Mouse (Mus musculus): ENCODE measurements around the gene Akip1. TPM values are rescaled to one million over a fixed set of nuclear protein-coding genes. Genes with fewer than 3 reads are reported as not detected.
A peak's percentile ranks its signal among the peaks of the same experiment; 100 is the strongest.

Gene Akip1
- polyA plus RNA-seq, 1 experiment from 2014 or later, result 24.0 TPM

- Histone ChIP-seq H3K36me3 (ENCODE audit: control insufficient read depth, insufficient read depth, low read length) (no peaks in the 10 kb centered on the region), H3K4me2 (ENCODE audit: low read depth, severe bottlenecking) (no peak overlapping the region), H3K4me1 (ENCODE audit: control insufficient read depth, insufficient read depth, low read length) (no peaks in the 10 kb centered on the region), H3K9me3 (ENCODE audit: control insufficient read depth, low read length) (no peaks in the 10 kb centered on the region), H3K4me3 (ENCODE audit: low read depth, low read length) (no peak overlapping the region), H3K27ac (replicated peaks; ENCODE audit: low read depth, low read length) (no peak overlapping the region), H3K9ac (ENCODE audit: low read length) (no peak overlapping the region), H3K27me3 (ENCODE audit: control insufficient read depth, insufficient read depth, low read length) (no peaks in the 10 kb centered on the region)
- DNase-seq (ENCODE audit: low spot score) (no peak), ATAC-seq (ENCODE audit: insufficient number of reproducible peaks, low FRiP score, low TSS enrichment, low read depth) (no peak)
Measured at GRCm38 (mm10) chr7:109700213-109700612, 3.3 kb upstream of the Akip1 start.

- no peak overlapping the region for H3K4me2 ChIP-seq (ENCODE audit: low read depth, severe bottlenecking)
- no peaks in the 10 kb centered on the region for H3K9me3 ChIP-seq (ENCODE audit: control insufficient read depth, low read length)
- ATAC-seq (ENCODE audit: insufficient number of reproducible peaks, low FRiP score, low TSS enrichment, low read depth) (no peak), DNase-seq (ENCODE audit: low spot score) (no peak)
- no peak overlapping the region for H3K9ac ChIP-seq (ENCODE audit: low read length)
- H3K27me3 ChIP-seq (ENCODE audit: control insufficient read depth, insufficient read depth, low read length), result no peaks in the 10 kb centered on the region
- no peaks in the 10 kb centered on the region for H3K36me3 ChIP-seq (ENCODE audit: control insufficient read depth, insufficient read depth, low read length)
- no peak overlapping the region for H3K4me3 ChIP-seq (ENCODE audit: low read depth, low read length)
- H3K4me1 ChIP-seq (ENCODE audit: control insufficient read depth, insufficient read depth, low read length), result no peaks in the 10 kb centered on the region
- no peak overlapping the region for H3K27ac ChIP-seq (replicated peaks; ENCODE audit: low read depth, low read length)
- 37% methylated on average over 4 of the region's 4 CpGs for WGBS
Measured at GRCm38 (mm10) chr7:109702721-109703120, 769 bp upstream of the Akip1 start.

- peak overlapping the region; percentile 77 for H3K27ac ChIP-seq (replicated peaks; ENCODE audit: low read depth, low read length)
- no peaks in the 10 kb centered on the region for H3K9me3 ChIP-seq (ENCODE audit: control insufficient read depth, low read length)
- no peak for DNase-seq (ENCODE audit: low spot score)
- peak overlapping the region; percentile 85 for H3K9ac ChIP-seq (ENCODE audit: low read length)
- peak overlapping the region; percentile 68 for H3K4me3 ChIP-seq (ENCODE audit: low read depth, low read length)
- WGBS, result 2% methylated on average over 15 of the region's 17 CpGs
- H3K36me3 ChIP-seq (ENCODE audit: control insufficient read depth, insufficient read depth, low read length), result no peaks in the 10 kb centered on the region
- H3K27me3 ChIP-seq (ENCODE audit: control insufficient read depth, insufficient read depth, low read length), result no peaks in the 10 kb centered on the region
- H3K4me2 ChIP-seq (ENCODE audit: low read depth, severe bottlenecking), result peak overlapping the region; percentile 79
- H3K4me1 ChIP-seq (ENCODE audit: control insufficient read depth, insufficient read depth, low read length), result no peaks in the 10 kb centered on the region
- ATAC-seq (ENCODE audit: insufficient number of reproducible peaks, low FRiP score, low TSS enrichment, low read depth), result no peak
Measured at GRCm38 (mm10) chr7:109704016-109704377, 507 bp downstream of the Akip1 start.

GRCm38 (mm10) chr7:109704461-109704860 lies 971 bp downstream of the Akip1 start:
- Histone ChIP-seq H3K9ac (ENCODE audit: low read length) (no peak overlapping the region), H3K27me3 (ENCODE audit: control insufficient read depth, insufficient read depth, low read length) (no peaks in the 10 kb centered on the region), H3K27ac (replicated peaks; ENCODE audit: low read depth, low read length) (no peak overlapping the region), H3K9me3 (ENCODE audit: control insufficient read depth, low read length) (no peaks in the 10 kb centered on the region), H3K4me3 (ENCODE audit: low read depth, low read length) (peak overlapping the region; percentile 68), H3K36me3 (ENCODE audit: control insufficient read depth, insufficient read depth, low read length) (no peaks in the 10 kb centered on the region), H3K4me1 (ENCODE audit: control insufficient read depth, insufficient read depth, low read length) (no peaks in the 10 kb centered on the region), H3K4me2 (ENCODE audit: low read depth, severe bottlenecking) (peak overlapping the region; percentile 79)
- ATAC-seq (ENCODE audit: insufficient number of reproducible peaks, low FRiP score, low TSS enrichment, low read depth), result no peak
- no peak for DNase-seq (ENCODE audit: low spot score)
- WGBS, result 78% methylated on average over 3 of the region's 3 CpGs

GRCm38 (mm10) chr7:109707023-109707785 lies 3.7 kb downstream of the Akip1 start:
- peak; percentile 60 for DNase-seq (ENCODE audit: low spot score)
- Histone ChIP-seq H3K27ac (replicated peaks; ENCODE audit: low read depth, low read length) (no peak overlapping the region), H3K4me3 (ENCODE audit: low read depth, low read length) (no peak overlapping the region)

GRCm38 (mm10) chr7:109708961-109709382 lies 5.5 kb downstream of the Akip1 start:
- H3K4me2 ChIP-seq (ENCODE audit: low read depth, severe bottlenecking), result no peak overlapping the region
- DNase-seq (ENCODE audit: low spot score) (no peak), ATAC-seq (ENCODE audit: insufficient number of reproducible peaks, low FRiP score, low TSS enrichment, low read depth) (no peak)
- no peaks in the 10 kb centered on the region for H3K4me1 ChIP-seq (ENCODE audit: control insufficient read depth, insufficient read depth, low read length)
- H3K9ac ChIP-seq (ENCODE audit: low read length), result no peak overlapping the region
- no peak overlapping the region for H3K4me3 ChIP-seq (ENCODE audit: low read depth, low read length)
- 67% methylated on average over 3 of the region's 3 CpGs for WGBS
- H3K9me3 ChIP-seq (ENCODE audit: control insufficient read depth, low read length), result no peaks in the 10 kb centered on the region
- H3K27me3 ChIP-seq (ENCODE audit: control insufficient read depth, insufficient read depth, low read length), result no peaks in the 10 kb centered on the region
- no peak overlapping the region for H3K27ac ChIP-seq (replicated peaks; ENCODE audit: low read depth, low read length)
- H3K36me3 ChIP-seq (ENCODE audit: control insufficient read depth, insufficient read depth, low read length), result 0 out of 2 replicates have a peak, but pooled peaks cover 2% of the 10 kb centered on the region

More at GRCm38 (mm10) chr7:109707023-109707785, 3.7 kb downstream of the Akip1 start:
- Histone ChIP-seq H3K27me3 (ENCODE audit: control insufficient read depth, insufficient read depth, low read length) (no peaks in the 10 kb centered on the region), H3K4me1 (ENCODE audit: control insufficient read depth, insufficient read depth, low read length) (no peaks in the 10 kb centered on the region), H3K36me3 (ENCODE audit: control insufficient read depth, insufficient read depth, low read length) (0 out of 2 replicates have a peak, but pooled peaks cover 2% of the 10 kb centered on the region), H3K9ac (ENCODE audit: low read length) (no peak overlapping the region), H3K4me2 (ENCODE audit: low read depth, severe bottlenecking) (no peak overlapping the region), H3K9me3 (ENCODE audit: control insufficient read depth, low read length) (no peaks in the 10 kb centered on the region)
- no peak for ATAC-seq (ENCODE audit: insufficient number of reproducible peaks, low FRiP score, low TSS enrichment, low read depth)
- WGBS, result 57% methylated on average over 4 of the region's 4 CpGs

- Histone ChIP-seq H3K27me3 (ENCODE audit: control insufficient read depth, insufficient read depth, low read length) (no peaks in the 10 kb centered on the region), H3K9me3 (ENCODE audit: control insufficient read depth, low read length) (no peaks in the 10 kb centered on the region), H3K36me3 (ENCODE audit: control insufficient read depth, insufficient read depth, low read length) (0 out of 2 replicates have a peak, but pooled peaks cover 2% of the 10 kb centered on the region), H3K4me1 (ENCODE audit: control insufficient read depth, insufficient read depth, low read length) (no peaks in the 10 kb centered on the region), H3K9ac (ENCODE audit: low read length) (no peak overlapping the region), H3K27ac (replicated peaks; ENCODE audit: low read depth, low read length) (no peak overlapping the region), H3K4me3 (ENCODE audit: low read depth, low read length) (no peak overlapping the region), H3K4me2 (ENCODE audit: low read depth, severe bottlenecking) (no peak overlapping the region)
- ATAC-seq (ENCODE audit: insufficient number of reproducible peaks, low FRiP score, low TSS enrichment, low read depth) (no peak), DNase-seq (ENCODE audit: low spot score) (no peak)
- WGBS, result 88% methylated on average over 1 of the region's 1 CpGs
Measured at GRCm38 (mm10) chr7:109710069-109710468, 6.6 kb downstream of the Akip1 start.

GRCm38 (mm10) chr7:109712198-109712597 lies 8.7 kb downstream of the Akip1 start:
- WGBS, result 87% methylated on average over 7 of the region's 7 CpGs
- Histone ChIP-seq H3K4me1 (ENCODE audit: control insufficient read depth, insufficient read depth, low read length) (no peaks in the 10 kb centered on the region), H3K36me3 (ENCODE audit: control insufficient read depth, insufficient read depth, low read length) (0 out of 2 replicates have a peak, but pooled peaks cover 2% of the 10 kb centered on the region), H3K27me3 (ENCODE audit: control insufficient read depth, insufficient read depth, low read length) (no peaks in the 10 kb centered on the region), H3K27ac (replicated peaks; ENCODE audit: low read depth, low read length) (no peak overlapping the region), H3K9ac (ENCODE audit: low read length) (no peak overlapping the region), H3K4me3 (ENCODE audit: low read depth, low read length) (no peak overlapping the region), H3K4me2 (ENCODE audit: low read depth, severe bottlenecking) (no peak overlapping the region), H3K9me3 (ENCODE audit: control insufficient read depth, low read length) (no peaks in the 10 kb centered on the region)
- ATAC-seq (ENCODE audit: insufficient number of reproducible peaks, low FRiP score, low TSS enrichment, low read depth) (no peak), DNase-seq (ENCODE audit: low spot score) (no peak)
